Comparison of ENCODE assay signal across 11 mouse cellular contexts in genomic region chr11:101699991-101700390, GRCm38 (mm10). TPM values are rescaled to one million over a fixed set of nuclear protein-coding genes. Genes with fewer than 3 reads are reported as not detected.
DNase-seq lines count a peak whose midpoint lies in the region; ATAC-seq and TF ChIP-seq lines count a peak whose summit lies in the region.
"Had no signal": no experiment of that assay in that cellular context is flagged by ENCODE, and none has a peak within 500 bp of the region (broad histone marks: within the 10 kb centered on the region; RNA-seq: fewer than 3 reads in every experiment).

No protein-coding gene starts in this region.

- no peaks in the 10 kb centered on the region for H3K36me3 ChIP-seq in forebrain, embryonic 10.5 days (replicated peaks)
- H3K36me3 ChIP-seq in forebrain, embryonic 11.5 days (ENCODE audit: control insufficient read depth, insufficient read depth, low read length) = no peaks in the 10 kb centered on the region
- H3K36me3 ChIP-seq in kidney, adult 2 months (ENCODE audit: control insufficient read depth, insufficient read depth, low read length) = no peaks in the 10 kb centered on the region
- no peaks in the 10 kb centered on the region for H3K36me3 ChIP-seq in midbrain, embryonic 13.5 days
- H3K36me3 ChIP-seq in midbrain, embryonic 11.5 days (ENCODE audit: control insufficient read depth, insufficient read depth, low read length) = no peaks in the 10 kb centered on the region
- no peaks in the 10 kb centered on the region for H3K36me3 ChIP-seq in small intestine, adult 2 months (ENCODE audit: control insufficient read depth, insufficient read depth, low read length)
- H3K36me3 ChIP-seq: embryonic facial prominence, embryonic 12.5 days; liver, embryonic 12.5 days had no signal

- no peak overlapping the region for H3K4me2 ChIP-seq in forebrain, embryonic 11.5 days (ENCODE audit: low read depth, low read length, severe bottlenecking)
- no peak overlapping the region for H3K4me2 ChIP-seq in midbrain, embryonic 13.5 days (replicated peaks)
- no peak overlapping the region for H3K4me2 ChIP-seq in midbrain, embryonic 11.5 days
- H3K4me2 ChIP-seq: embryonic facial prominence, embryonic 12.5 days had no signal

- H3K4me3 ChIP-seq in forebrain, embryonic 10.5 days = no peak overlapping the region
- no peak overlapping the region for H3K4me3 ChIP-seq in forebrain, embryonic 11.5 days (ENCODE audit: low read depth, low read length)
- H3K4me3 ChIP-seq in kidney, adult 2 months (ENCODE audit: insufficient read depth, low read depth, low read length) = no peak overlapping the region
- no peak overlapping the region for H3K4me3 ChIP-seq in midbrain, embryonic 13.5 days (replicated peaks)
- H3K4me3 ChIP-seq in midbrain, embryonic 11.5 days (ENCODE audit: low read depth, low read length) = no peak overlapping the region
- no peak overlapping the region for H3K4me3 ChIP-seq in small intestine, adult 2 months (ENCODE audit: low read depth, low read length)
- H3K4me3 ChIP-seq: embryonic facial prominence, embryonic 12.5 days; liver, embryonic 12.5 days had no signal

- H3K4me1 ChIP-seq in forebrain, embryonic 10.5 days = peaks cover 35% of the 10 kb centered on the region
- H3K4me1 ChIP-seq in forebrain, embryonic 11.5 days (replicated peaks; ENCODE audit: control insufficient read depth, insufficient read depth, low read length) = peaks cover 12% of the 10 kb centered on the region
- H3K4me1 ChIP-seq in kidney, adult 2 months (ENCODE audit: control insufficient read depth, insufficient read depth, low read length) = peaks cover 10% of the 10 kb centered on the region
- peaks cover 29% of the 10 kb centered on the region for H3K4me1 ChIP-seq in midbrain, embryonic 13.5 days (replicated peaks)
- peaks cover 15% of the 10 kb centered on the region for H3K4me1 ChIP-seq in midbrain, embryonic 11.5 days (ENCODE audit: control insufficient read depth, insufficient read depth, low read length)
- peaks cover 2% of the 10 kb centered on the region; the same call in 1 of the 2 replicates for H3K4me1 ChIP-seq in small intestine, adult 2 months (ENCODE audit: control insufficient read depth, insufficient read depth, insufficient read length, low read length)

- 69% methylated on average over 7 of the region's 7 CpGs for WGBS in forebrain, embryonic 10.5 days
- 79% methylated on average over 7 of the region's 7 CpGs for WGBS in forebrain, embryonic 11.5 days
- WGBS in kidney, adult 2 months = 61% methylated on average over 7 of the region's 7 CpGs
- 74% methylated on average over 7 of the region's 7 CpGs for WGBS in midbrain, embryonic 13.5 days
- WGBS in midbrain, embryonic 11.5 days = 79% methylated on average over 7 of the region's 7 CpGs
- WGBS in small intestine, adult 2 months = 56% methylated on average over 7 of the region's 7 CpGs

- peaks cover 4% of the 10 kb centered on the region; the same call in 1 of the 2 replicates for H3K9me3 ChIP-seq in forebrain, embryonic 10.5 days
- H3K9me3 ChIP-seq in forebrain, embryonic 11.5 days (ENCODE audit: control insufficient read depth, low read length) = no peaks in the 10 kb centered on the region
- H3K9me3 ChIP-seq in midbrain, embryonic 13.5 days = peaks cover 4% of the 10 kb centered on the region; the same call in 1 of the 2 replicates
- H3K9me3 ChIP-seq in midbrain, embryonic 11.5 days (ENCODE audit: control insufficient read depth, low read length) = no peaks in the 10 kb centered on the region
- H3K9me3 ChIP-seq: embryonic facial prominence, embryonic 12.5 days had no signal

- no peak for ATAC-seq in forebrain, embryonic 11.5 days (replicated peaks; ENCODE audit: low FRiP score)
- ATAC-seq in midbrain, embryonic 13.5 days = no peak
- ATAC-seq in midbrain, embryonic 11.5 days (ENCODE audit: low FRiP score) = no peak
- ATAC-seq: liver, embryonic 12.5 days had no signal

- peak overlapping the region; percentile 8; the same call in 1 of the 2 replicates for H3K27ac ChIP-seq in forebrain, embryonic 10.5 days
- H3K27ac ChIP-seq in forebrain, embryonic 11.5 days (ENCODE audit: low read depth, low read length) = no peak overlapping the region
- H3K27ac ChIP-seq in kidney, adult 2 months (ENCODE audit: insufficient read depth, low read depth, low read length) = peak overlapping the region; percentile 14; the same call in 1 of the 2 replicates
- H3K27ac ChIP-seq in midbrain, embryonic 13.5 days = peak overlapping the region; percentile 32; the same call in 1 of the 2 replicates
- H3K27ac ChIP-seq in midbrain, embryonic 11.5 days (ENCODE audit: low read depth, low read length) = no peak overlapping the region
- H3K27ac ChIP-seq in small intestine, adult 2 months (ENCODE audit: insufficient read depth, low read depth, low read length) = 0 out of 2 replicates have a peak overlapping the region, but pooled peaks have one; percentile 32
- H3K27ac ChIP-seq: embryonic facial prominence, embryonic 12.5 days; liver, embryonic 12.5 days had no signal

- no peak for TF ChIP-seq CTCF in kidney, adult 2 months (conservative IDR thresholded peaks at IDR 0.05; ENCODE audit: insufficient read depth, insufficient read length, low read depth, low read length)
- no peak for TF ChIP-seq CTCF in small intestine, adult 2 months (IDR thresholded peaks at IDR 0.05; ENCODE audit: extremely low read depth, insufficient read length, insufficient replicate concordance, low read depth, low read length)

- DNase-seq in forebrain, embryonic 10.5 days (ENCODE audit: extremely low spot score, low spot score) = no peak
- no peak for DNase-seq in forebrain, embryonic 11.5 days (ENCODE audit: low spot score)
- no peak for DNase-seq in kidney, adult 2 months
- DNase-seq in kidney, adult 11 months = no peak
- DNase-seq in midbrain, embryonic 11.5 days (ENCODE audit: low spot score, missing footprints) = no peak
- no peak for DNase-seq in lung, postnatal 36 days
- DNase-seq: midbrain, embryonic 14.5 days had no signal

- H3K9ac ChIP-seq in forebrain, embryonic 11.5 days (ENCODE audit: low read length) = no peak overlapping the region
- 0 out of 2 replicates have a peak overlapping the region, but pooled peaks have one; percentile 3 for H3K9ac ChIP-seq in midbrain, embryonic 13.5 days (replicated peaks)
- H3K9ac ChIP-seq in midbrain, embryonic 11.5 days (ENCODE audit: low read length) = no peak overlapping the region
- H3K9ac ChIP-seq: embryonic facial prominence, embryonic 12.5 days; liver, embryonic 12.5 days had no signal

- no peaks in the 10 kb centered on the region for H3K27me3 ChIP-seq in forebrain, embryonic 10.5 days (ENCODE audit: poor library complexity, severe bottlenecking)
- H3K27me3 ChIP-seq in forebrain, embryonic 11.5 days (ENCODE audit: control insufficient read depth, insufficient read depth, low read length) = no peaks in the 10 kb centered on the region
- no peaks in the 10 kb centered on the region for H3K27me3 ChIP-seq in kidney, adult 2 months (replicated peaks; ENCODE audit: control insufficient read depth, insufficient read depth, low read length)
- H3K27me3 ChIP-seq in midbrain, embryonic 13.5 days = no peaks in the 10 kb centered on the region
- H3K27me3 ChIP-seq in midbrain, embryonic 11.5 days (ENCODE audit: control insufficient read depth, insufficient read depth, low read length) = no peaks in the 10 kb centered on the region
- H3K27me3 ChIP-seq in small intestine, adult 2 months (ENCODE audit: control insufficient read depth, insufficient read depth, low read length) = no peaks in the 10 kb centered on the region
- H3K27me3 ChIP-seq: embryonic facial prominence, embryonic 12.5 days; liver, embryonic 12.5 days had no signal

- TF ChIP-seq POLR2A in kidney, adult 2 months (IDR thresholded peaks at IDR 0.05; ENCODE audit: low read depth, low read length) = no peak
- no peak for TF ChIP-seq POLR2A in small intestine, adult 2 months (IDR thresholded peaks at IDR 0.05; ENCODE audit: low read depth, low read length)

RNA-seq across cellular contexts. Expression of gene Dhx8, which starts 32.7 kb away (rescaled TPM):
- 44.7 and 51.2 TPM in 2 replicates for polyA plus RNA-seq in forebrain, embryonic 10.5 days (2016; fragmentation: Nextera tagmentation; extraction: Ambion mirVana)
- 43.6 and 46.4 TPM in 2 replicates for polyA plus RNA-seq in forebrain, embryonic 11.5 days (2014; fragmentation: Nextera tagmentation; extraction: Ambion mirVana)
- 9.8 and 10.6 TPM in 2 replicates for polyA plus RNA-seq in kidney, adult 2 months (2012; rRNA removed)
- 39.0 and 41.4 TPM in 2 replicates for polyA plus RNA-seq in midbrain, embryonic 13.5 days (2015; fragmentation: Nextera tagmentation; extraction: Ambion mirVana)
- 39.2 and 41.1 TPM in 2 replicates for polyA plus RNA-seq in midbrain, embryonic 11.5 days (2014; fragmentation: Nextera tagmentation; extraction: Ambion mirVana)
- 4.6 and 8.0 TPM in 2 replicates for polyA plus RNA-seq in small intestine, adult 2 months (2012; rRNA removed)

RNA-seq across cellular contexts. Expression of gene Arl4d, which starts 34.6 kb away (rescaled TPM):
- polyA plus RNA-seq in forebrain, embryonic 10.5 days (2016; fragmentation: Nextera tagmentation; extraction: Ambion mirVana) = 2.4 and 3.1 TPM in 2 replicates
- 8.0 and 10.6 TPM in 2 replicates for polyA plus RNA-seq in forebrain, embryonic 11.5 days (2014; fragmentation: Nextera tagmentation; extraction: Ambion mirVana)
- polyA plus RNA-seq in kidney, adult 2 months (2012; rRNA removed) = 23.1 and 27.2 TPM in 2 replicates
- 5.1 and 8.4 TPM in 2 replicates for polyA plus RNA-seq in midbrain, embryonic 13.5 days (2015; fragmentation: Nextera tagmentation; extraction: Ambion mirVana)
- polyA plus RNA-seq in midbrain, embryonic 11.5 days (2014; fragmentation: Nextera tagmentation; extraction: Ambion mirVana) = 3.9 and 4.4 TPM in 2 replicates
- 7.6 and 27.9 TPM in 2 replicates for polyA plus RNA-seq in small intestine, adult 2 months (2012; rRNA removed)

Comparison
In these comparisons a context has a peak if more than half of its experiments do, and no peak if none do; other contexts are left out.
1. H3K27ac ChIP-seq: peak in forebrain, embryonic 10.5 days (single experiment), kidney, adult 2 months (single experiment), midbrain, embryonic 13.5 days (single experiment) and small intestine, adult 2 months (single experiment); none in forebrain, embryonic 11.5 days (single experiment) and midbrain, embryonic 11.5 days (single experiment).